Mouse (Mus musculus) cortical plate, adult 2 months (tissue): ENCODE results near the gene Rps19. TPM values are rescaled to one million over a fixed set of nuclear protein-coding genes. Genes with fewer than 3 reads are reported as not detected.

Experiments used
- H3K27ac ChIP-seq: fragments of 200-500 bp; 2 replicates; pipeline ENCODE4 v1.5.1; 2012; ENCODE audit warnings: low read length, control low read depth, inconsistent platforms; ENCODE audit not compliant: insufficient read depth
- H3K4me1 ChIP-seq: fragments of 200-500 bp; 2 replicates; pipeline ENCODE4 v1.6.1; 2011; ENCODE audit warnings: low read length; ENCODE audit not compliant: control insufficient read depth, insufficient read depth
- H3K4me3 ChIP-seq: fragments of 200-500 bp; 2 replicates; pipeline ENCODE4 v1.5.1; 2011; ENCODE audit warnings: mild to moderate bottlenecking, low read length, control low read depth; ENCODE audit not compliant: insufficient read depth
- CTCF ChIP-seq: fragments of 200-500 bp; IDR thresholded peaks from 2 replicates; pipeline ENCODE4 v1.5.1; 2011; ENCODE audit warnings: mild to moderate bottlenecking, control low read depth, low read length; ENCODE audit not compliant: insufficient read depth; ENCODE audit errors: extremely low read depth
- POLR2A ChIP-seq: fragments of 200-500 bp; IDR thresholded peaks from 2 replicates; pipeline ENCODE4 v1.6.1; 2011; ENCODE audit warnings: mild to moderate bottlenecking, low read length, control low read depth; ENCODE audit not compliant: insufficient read depth; ENCODE audit errors: extremely low read depth
- polyA plus RNA-seq: library from polyadenylated mRNA; depleted of rRNA; stranded (reverse); fragments of >200 nt; gene quantifications from 2 replicates; pipeline ENCODE4 v1.2.3, GENCODE M21; 2012

Gene Rps19
- polyA plus RNA-seq, 1 experiment, result 393 TPM

DNA sequence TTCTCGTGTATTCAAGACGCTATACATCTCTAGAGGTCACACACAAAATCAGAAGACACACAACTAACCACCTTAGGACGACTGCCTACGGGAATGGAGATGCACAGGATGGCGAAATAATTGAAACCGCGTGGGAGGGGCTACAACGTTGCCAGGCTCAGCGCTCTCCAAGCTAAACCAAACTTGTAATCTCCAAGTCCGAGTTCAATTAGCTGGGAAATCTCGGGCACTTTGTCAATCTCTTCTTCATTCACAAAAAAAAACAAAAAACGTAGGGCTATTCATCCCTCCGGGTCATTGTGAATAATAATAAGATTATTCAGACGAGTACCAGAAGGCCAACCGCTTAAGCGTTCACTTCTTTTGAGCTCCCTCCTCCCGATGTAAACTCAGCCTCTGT is 15.1 kb upstream of the Rps19 start:
- TF ChIP-seq CTCF (no peak), POLR2A (no peak)
- H3K27ac ChIP-seq, result no peak overlapping the region
- no peak overlapping the region for H3K4me3 ChIP-seq
- no peaks in the 10 kb centered on the region for H3K4me1 ChIP-seq

DNA sequence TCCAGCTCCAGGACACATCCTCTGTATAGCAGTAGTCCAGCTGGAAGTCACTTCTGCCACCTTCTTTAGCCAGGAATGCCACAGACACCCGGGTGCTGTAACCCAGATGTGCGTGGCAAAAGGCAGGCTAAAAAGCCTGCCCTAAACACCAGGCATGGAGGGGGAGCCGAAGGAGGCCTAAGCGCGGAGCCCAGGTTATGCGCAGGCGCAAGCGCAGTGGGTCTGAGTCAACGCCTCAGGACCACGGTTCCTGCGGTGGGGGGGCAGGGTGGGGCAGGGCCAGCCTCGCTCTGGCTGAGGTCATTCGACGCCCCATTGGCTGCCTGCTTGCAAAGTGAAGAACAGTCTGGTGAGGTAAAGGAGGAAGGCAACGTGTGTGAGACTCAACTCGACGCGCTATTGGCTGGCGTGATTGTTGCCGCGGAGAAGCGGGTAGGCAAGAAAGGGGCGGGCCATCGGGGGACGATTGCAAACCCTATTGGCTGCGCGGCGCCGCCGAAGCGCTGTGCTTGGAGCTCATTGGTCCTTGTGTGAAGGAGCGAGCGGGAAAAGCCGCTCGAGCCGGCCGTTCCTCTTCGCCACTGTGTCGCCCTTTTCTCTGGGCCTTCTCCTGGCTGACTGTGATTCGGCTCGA is 14.5 kb upstream of the Rps19 start, which contains the start of the genes Lypd4 and Dmrtc2:
Gene Lypd4, minus strand, starts transcription at position 410 of the 634 bp plus-strand sequence.
Gene Dmrtc2, plus strand, starts transcription at position 526 of the 634 bp plus-strand sequence.
- H3K27ac ChIP-seq, result no peak within 1 kb of the TSS
- TF ChIP-seq POLR2A, result no peak
- no peak for TF ChIP-seq CTCF
- no peaks in the 10 kb centered on the region for H3K4me1 ChIP-seq
- no peak within 1 kb of the TSS for H3K4me3 ChIP-seq

DNA sequence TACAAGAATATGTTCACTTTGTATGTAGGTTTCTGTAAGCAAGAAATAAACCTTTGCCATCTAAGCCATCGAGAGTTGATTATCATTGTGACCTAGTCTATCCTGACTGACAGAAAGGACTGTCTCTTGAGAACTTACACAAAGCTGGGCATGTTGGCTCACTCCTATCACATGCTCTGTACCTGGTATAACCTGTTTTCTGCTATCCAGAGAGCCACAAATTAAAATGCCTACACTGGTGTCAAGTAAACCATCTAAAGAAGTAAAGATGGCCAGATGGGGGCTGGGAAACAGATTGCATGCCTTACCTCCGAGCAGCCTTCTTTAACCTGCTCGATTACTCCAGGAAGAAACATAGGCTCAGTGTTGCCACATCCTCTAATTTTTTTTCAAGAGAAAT is 6.6 kb upstream of the Rps19 start:
- TF ChIP-seq POLR2A, result no peak
- no peak for TF ChIP-seq CTCF
- Histone ChIP-seq H3K27ac (no peak overlapping the region), H3K4me1 (no peaks in the 10 kb centered on the region), H3K4me3 (no peak overlapping the region)

DNA sequence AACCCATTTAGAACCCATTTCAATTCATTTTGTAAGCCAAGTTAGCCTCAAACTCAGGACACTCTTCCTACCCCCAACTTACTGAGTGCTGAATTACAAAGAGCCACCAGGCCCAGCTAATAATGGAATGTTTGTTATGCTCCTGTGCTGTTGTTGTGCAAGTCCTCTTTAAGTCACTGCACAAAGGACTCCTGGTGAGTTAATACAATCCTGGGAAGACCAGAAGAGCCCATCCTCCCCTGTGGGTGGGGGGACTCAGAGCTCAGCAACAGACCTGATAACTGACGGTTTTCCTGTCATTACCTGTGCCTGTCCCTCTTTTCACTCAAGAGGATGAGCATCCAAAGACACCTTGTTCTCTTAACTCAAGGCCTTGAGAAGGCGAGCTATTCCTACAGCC is 4.6 kb upstream of the Rps19 start:
- TF ChIP-seq CTCF, result no peak
- no peak for TF ChIP-seq POLR2A
- Histone ChIP-seq H3K27ac (no peak overlapping the region), H3K4me3 (no peak overlapping the region), H3K4me1 (no peaks in the 10 kb centered on the region)

GRCm38 (mm10) chr7:24882416-24883199 is 1.6 kb upstream of the Rps19 start:
- Histone ChIP-seq H3K27ac (no peak overlapping the region), H3K4me3 (no peak overlapping the region), H3K4me1 (no peaks in the 10 kb centered on the region)
- TF ChIP-seq CTCF, result no peak
- TF ChIP-seq POLR2A, result no peak

- peak overlapping the region; percentile 96 for H3K4me3 ChIP-seq
- TF ChIP-seq POLR2A (no peak), CTCF (no peak)
- H3K27ac ChIP-seq, result peak overlapping the region; percentile 42
- no peaks in the 10 kb centered on the region for H3K4me1 ChIP-seq
These were observed 621 bp downstream of the Rps19 start for GRCm38 (mm10) chr7:24884693-24885291.

GRCm38 (mm10) chr7:24885468-24886307 is 1.5 kb downstream of the Rps19 start:
- H3K27ac ChIP-seq, result no peak overlapping the region
- peak overlapping the region; percentile 96; the same call in 1 of the 2 replicates for H3K4me3 ChIP-seq
- no peaks in the 10 kb centered on the region for H3K4me1 ChIP-seq
- TF ChIP-seq POLR2A (no peak), CTCF (no peak)

- no peak overlapping the region for H3K27ac ChIP-seq
These were observed 2.1 kb downstream of the Rps19 start for GRCm38 (mm10) chr7:24886308-24886633.

GRCm38 (mm10) chr7:24887096-24887495 is 2.9 kb downstream of the Rps19 start:
- H3K4me1 ChIP-seq, result no peaks in the 10 kb centered on the region
- H3K4me3 ChIP-seq, result no peak overlapping the region
- H3K27ac ChIP-seq, result no peak overlapping the region
- TF ChIP-seq CTCF, result no peak
- TF ChIP-seq POLR2A, result no peak

More at GRCm38 (mm10) chr7:24886308-24886633, 2.1 kb downstream of the Rps19 start:
- Histone ChIP-seq H3K4me1 (no peaks in the 10 kb centered on the region), H3K4me3 (no peak overlapping the region)
- TF ChIP-seq CTCF (no peak), POLR2A (no peak)
